Mouse (Mus musculus): ENCODE data around the gene B230118H07Rik. TPM values are rescaled to one million over a fixed set of nuclear protein-coding genes. Genes with fewer than 3 reads are reported as not detected.

Gene B230118H07Rik
- polyA plus RNA-seq (2016; fragmentation: Nextera tagmentation; extraction: Ambion mirVana) = 47.3 and 56.2 TPM in 2 replicates

DNA sequence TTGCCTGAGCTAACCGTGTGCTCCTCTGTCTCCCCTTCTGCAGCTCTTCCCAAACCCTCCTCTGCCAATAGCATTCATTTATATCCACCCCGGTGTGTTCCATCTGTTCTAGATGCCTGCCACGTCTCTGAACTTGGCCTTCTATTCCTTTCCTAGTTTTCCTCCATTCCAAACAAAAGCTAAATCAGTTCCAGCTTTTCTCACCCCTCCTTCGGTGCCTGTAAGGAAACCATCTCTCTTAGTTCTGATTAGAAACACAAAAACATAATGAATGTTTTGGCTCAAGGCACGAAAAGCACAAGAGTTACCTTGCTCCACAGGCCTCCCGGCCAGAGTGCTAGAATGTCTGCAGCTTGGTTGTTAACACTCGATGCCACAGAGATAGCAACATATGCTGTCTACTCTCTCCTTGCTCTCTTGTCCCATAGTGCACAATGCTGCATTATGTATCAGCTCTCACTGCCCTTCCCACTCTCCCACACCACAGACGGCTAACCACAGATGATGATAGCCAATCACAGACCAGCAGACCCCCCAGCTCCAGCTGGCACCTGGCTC lies at the start of gene B230118H07Rik, which contains the start of gene Rag1:
TSS of gene B230118H07Rik (minus strand) at position 419 of the 558 bp plus-strand sequence.
TSS of gene Rag1 (minus strand) at position 388 of the 558 bp plus-strand sequence.
- peaks cover 10% of the 10 kb centered on the region; the same call in 1 of the 2 replicates for H3K27me3 ChIP-seq
- WGBS = 56% methylated on average over 8 of the region's 8 CpGs
- no peak within 1 kb of the TSS for H3K27ac ChIP-seq (replicated peaks)
- no peak for ATAC-seq (ENCODE audit: low FRiP score, low read depth)
- H3K4me1 ChIP-seq = peaks cover 11% of the 10 kb centered on the region
- no peaks in the 10 kb centered on the region for H3K36me3 ChIP-seq
- no peak within 1 kb of the TSS for H3K4me3 ChIP-seq
- no peaks in the 10 kb centered on the region for H3K9me3 ChIP-seq
- no peak within 1 kb of the TSS for H3K9ac ChIP-seq (replicated peaks)
- H3K4me2 ChIP-seq (replicated peaks) = no peak within 1 kb of the TSS

DNA sequence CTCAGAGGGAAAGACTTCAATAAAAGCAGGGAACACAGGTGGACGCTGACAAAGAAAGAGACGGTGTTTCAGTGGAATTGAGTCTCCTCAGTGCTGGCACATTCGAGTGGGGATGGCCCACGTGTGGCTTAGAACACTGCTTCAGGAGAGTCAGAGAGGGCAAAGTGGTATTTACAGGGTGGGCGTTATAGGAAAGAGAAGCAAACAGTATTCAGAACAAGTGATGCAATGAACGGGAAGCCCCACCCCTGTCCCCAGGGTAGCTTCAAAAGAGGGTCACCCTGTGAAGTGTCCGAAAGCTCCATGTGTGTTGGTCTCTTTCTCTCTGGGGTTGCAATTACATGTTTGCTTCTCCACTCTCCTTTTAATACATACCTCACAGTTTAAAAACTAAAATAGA lies 46.3 kb upstream of the B230118H07Rik start:
- H3K27me3 ChIP-seq = no peaks in the 10 kb centered on the region
- ATAC-seq (ENCODE audit: low FRiP score, low read depth) = no peak
- WGBS = 84% methylated on average over 7 of the region's 7 CpGs
- H3K36me3 ChIP-seq = peaks cover 67% of the 10 kb centered on the region
- H3K9ac ChIP-seq (replicated peaks) = no peak overlapping the region
- H3K4me2 ChIP-seq (replicated peaks) = no peak overlapping the region
- H3K4me3 ChIP-seq = no peak overlapping the region
- no peak overlapping the region for H3K27ac ChIP-seq (replicated peaks)
- H3K4me1 ChIP-seq = no peaks in the 10 kb centered on the region
- no peaks in the 10 kb centered on the region for H3K9me3 ChIP-seq

DNA sequence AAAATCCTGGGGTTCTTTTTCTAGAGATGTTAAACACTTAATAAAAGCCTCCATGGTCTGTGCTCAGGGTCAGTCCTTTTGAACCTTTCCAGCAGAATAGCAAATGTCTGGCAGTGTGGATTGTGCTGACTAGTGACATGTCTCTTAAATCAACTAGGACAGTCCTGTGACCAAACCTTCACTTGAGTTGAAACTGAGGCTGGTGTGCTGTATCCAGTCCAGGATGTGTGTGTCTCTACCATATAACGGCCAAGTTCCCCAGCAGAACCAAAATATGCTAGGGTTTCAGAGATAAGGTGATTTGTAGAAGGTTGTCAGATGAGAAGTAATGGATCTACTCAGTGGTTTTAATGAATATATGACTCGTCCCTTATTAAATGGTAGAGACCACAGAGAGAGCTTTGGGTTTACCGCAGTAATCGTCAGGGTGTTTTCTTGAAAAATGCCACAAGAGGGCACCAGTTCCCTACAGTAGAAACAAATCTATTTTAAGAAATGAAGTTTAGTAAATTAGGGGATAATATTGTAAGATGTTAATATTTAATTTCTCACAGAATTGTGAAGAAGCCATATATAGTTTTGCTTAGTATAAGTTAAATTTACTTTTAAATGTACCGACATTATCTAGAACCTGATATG lies 44.4 kb upstream of the B230118H07Rik start:
- 62% methylated on average over 5 of the region's 5 CpGs for WGBS
- H3K9ac ChIP-seq (replicated peaks) = no peak overlapping the region
- H3K4me2 ChIP-seq (replicated peaks) = no peak overlapping the region
- H3K27ac ChIP-seq (replicated peaks) = no peak overlapping the region
- no peaks in the 10 kb centered on the region for H3K27me3 ChIP-seq
- H3K4me1 ChIP-seq = no peaks in the 10 kb centered on the region
- no peak overlapping the region for H3K4me3 ChIP-seq
- peaks cover 71% of the 10 kb centered on the region for H3K36me3 ChIP-seq
- no peaks in the 10 kb centered on the region for H3K9me3 ChIP-seq
- ATAC-seq (ENCODE audit: low FRiP score, low read depth) = no peak

DNA sequence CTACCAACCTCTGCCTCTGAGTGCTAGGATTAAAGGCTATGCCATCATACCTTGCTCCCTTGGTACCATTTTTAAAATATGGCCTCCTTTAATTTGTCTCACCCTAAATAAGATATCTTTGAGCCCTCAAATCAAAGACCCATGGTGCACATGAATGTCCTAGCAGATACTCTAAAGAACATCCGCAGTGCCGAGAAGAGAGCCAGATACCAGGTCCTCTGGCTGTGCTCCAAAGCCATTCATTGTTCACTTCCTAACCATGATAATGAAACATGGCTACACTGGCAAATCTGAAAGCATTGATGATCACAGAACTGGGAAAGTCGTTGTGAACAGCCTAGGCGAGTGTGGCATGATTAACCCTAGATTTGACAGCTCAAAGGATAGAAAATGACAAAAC lies 43.7 kb upstream of the B230118H07Rik start:
- Histone ChIP-seq H3K9ac (replicated peaks) (no peak overlapping the region), H3K27me3 (no peaks in the 10 kb centered on the region), H3K4me3 (no peak overlapping the region), H3K4me2 (replicated peaks) (no peak overlapping the region), H3K9me3 (no peaks in the 10 kb centered on the region), H3K36me3 (peaks cover 68% of the 10 kb centered on the region), H3K4me1 (no peaks in the 10 kb centered on the region), H3K27ac (replicated peaks) (no peak overlapping the region)
- 76% methylated on average over 4 of the region's 4 CpGs for WGBS
- ATAC-seq (ENCODE audit: low FRiP score, low read depth) = no peak

DNA sequence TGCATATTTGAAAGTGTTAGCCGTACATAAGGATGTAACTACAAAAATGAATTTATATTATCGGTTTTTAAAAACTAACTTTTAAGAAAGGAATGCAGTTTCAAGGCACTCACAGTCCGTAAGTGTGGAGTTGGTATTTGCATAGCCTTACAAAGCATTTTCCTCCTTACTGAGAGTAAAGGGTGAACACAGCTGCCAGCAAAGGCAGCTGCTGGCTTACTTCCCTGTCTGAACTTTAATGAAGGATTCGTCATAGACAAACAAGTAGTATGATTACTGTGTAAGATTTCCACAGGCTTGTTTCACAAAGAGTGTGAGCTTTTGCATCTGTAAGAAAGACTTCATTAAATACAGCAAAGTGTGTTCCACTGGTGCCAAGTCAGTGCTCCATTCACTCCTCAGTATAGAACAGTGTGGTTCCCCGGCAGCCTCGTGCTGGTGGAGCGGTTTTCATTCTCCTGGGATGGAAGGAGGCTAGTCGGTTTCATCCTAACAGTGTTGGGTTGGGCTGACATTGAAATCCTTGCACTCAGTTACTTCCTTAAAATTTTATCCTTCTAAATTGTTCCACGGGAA lies 41.0 kb upstream of the B230118H07Rik start:
- no peak overlapping the region for H3K27ac ChIP-seq (replicated peaks)
- no peak overlapping the region for H3K4me3 ChIP-seq
- peaks cover 73% of the 10 kb centered on the region for H3K36me3 ChIP-seq
- WGBS = 93% methylated on average over 9 of the region's 9 CpGs
- no peaks in the 10 kb centered on the region for H3K4me1 ChIP-seq
- no peaks in the 10 kb centered on the region for H3K27me3 ChIP-seq
- H3K9ac ChIP-seq (replicated peaks) = no peak overlapping the region
- H3K9me3 ChIP-seq = no peaks in the 10 kb centered on the region
- H3K4me2 ChIP-seq (replicated peaks) = no peak overlapping the region
- no peak for ATAC-seq (ENCODE audit: low FRiP score, low read depth)

DNA sequence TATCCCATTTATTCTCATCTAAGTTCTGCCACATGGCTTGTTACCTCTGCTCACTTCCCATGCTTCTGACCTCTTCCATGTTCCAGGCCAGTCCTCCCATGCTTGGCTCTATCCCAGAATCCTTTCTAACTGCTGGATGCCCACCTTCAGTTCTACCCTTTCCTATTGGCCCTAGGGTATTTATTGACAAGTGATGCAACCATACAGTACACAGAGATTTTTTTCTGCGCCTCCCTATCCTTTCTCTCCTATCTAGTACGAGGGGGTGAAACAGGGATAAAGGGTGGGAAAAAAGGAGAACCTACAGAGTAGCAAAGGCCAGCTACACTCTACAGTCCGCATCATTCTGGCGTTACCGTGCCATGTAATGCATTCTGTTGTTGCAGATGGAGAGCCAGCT lies 38.7 kb upstream of the B230118H07Rik start:
- no peak; the same call in 1 of the 2 replicates for ATAC-seq (ENCODE audit: low FRiP score, low read depth)
- no peaks in the 10 kb centered on the region for H3K27me3 ChIP-seq
- no peak overlapping the region for H3K4me3 ChIP-seq
- H3K4me1 ChIP-seq = no peaks in the 10 kb centered on the region
- H3K9ac ChIP-seq (replicated peaks) = no peak overlapping the region
- no peaks in the 10 kb centered on the region for H3K9me3 ChIP-seq
- WGBS = 95% methylated on average over 5 of the region's 5 CpGs
- H3K27ac ChIP-seq (replicated peaks) = no peak overlapping the region
- H3K4me2 ChIP-seq (replicated peaks) = no peak overlapping the region
- H3K36me3 ChIP-seq = peaks cover 79% of the 10 kb centered on the region

DNA sequence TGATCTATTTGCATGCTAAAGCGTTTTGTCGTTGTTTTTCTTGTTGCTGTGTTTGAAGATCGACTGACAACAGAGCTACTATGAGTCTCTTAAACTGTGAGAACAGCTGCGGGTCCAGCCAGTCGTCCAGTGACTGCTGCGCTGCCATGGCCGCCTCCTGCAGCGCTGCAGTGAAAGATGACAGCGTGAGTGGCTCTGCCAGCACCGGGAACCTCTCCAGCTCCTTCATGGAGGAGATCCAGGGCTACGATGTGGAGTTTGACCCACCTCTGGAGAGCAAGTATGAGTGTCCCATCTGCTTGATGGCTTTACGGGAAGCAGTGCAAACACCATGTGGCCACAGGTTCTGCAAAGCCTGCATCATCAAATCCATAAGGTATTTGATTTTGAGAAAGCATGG lies 35.1 kb upstream of the B230118H07Rik start:
- H3K27ac ChIP-seq (replicated peaks) = no peak overlapping the region
- peaks cover 8% of the 10 kb centered on the region for H3K4me1 ChIP-seq
- H3K4me2 ChIP-seq (replicated peaks) = no peak overlapping the region
- H3K9me3 ChIP-seq = no peaks in the 10 kb centered on the region
- no peak for ATAC-seq (ENCODE audit: low FRiP score, low read depth)
- no peak overlapping the region for H3K4me3 ChIP-seq
- no peaks in the 10 kb centered on the region for H3K27me3 ChIP-seq
- H3K36me3 ChIP-seq = peaks cover 54% of the 10 kb centered on the region
- H3K9ac ChIP-seq (replicated peaks) = no peak overlapping the region
- 92% methylated on average over 12 of the region's 12 CpGs for WGBS

DNA sequence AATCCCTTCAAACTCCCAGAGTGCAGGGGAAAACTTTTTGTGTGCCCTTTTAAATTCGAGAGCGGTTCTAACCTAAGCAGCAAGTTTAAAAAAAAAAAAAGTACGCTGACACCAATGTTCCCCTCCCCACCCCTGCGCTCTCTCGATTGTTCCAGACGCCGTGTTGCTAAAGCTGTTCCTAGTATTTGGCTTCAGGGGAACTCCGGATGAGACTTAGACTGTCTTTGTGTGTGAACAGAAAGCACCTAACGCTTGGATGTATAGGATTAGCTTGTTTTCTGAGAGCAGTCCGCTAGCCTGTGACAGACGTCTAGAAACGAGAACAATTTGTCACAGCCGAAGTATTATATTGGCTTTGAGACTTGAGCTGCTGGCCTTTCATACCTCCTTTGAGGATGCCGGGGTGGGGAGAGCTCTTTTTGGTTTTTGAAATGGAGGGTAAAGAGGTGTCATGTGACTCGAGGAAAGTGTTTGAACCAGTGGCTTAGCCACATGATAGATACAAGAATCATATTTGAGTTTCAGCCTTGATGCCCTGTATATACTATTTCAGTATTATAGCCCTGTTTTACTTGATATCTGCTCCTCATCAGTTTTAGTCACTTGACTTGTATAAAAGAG lies 29.9 kb upstream of the B230118H07Rik start:
- peak overlapping the region; percentile 97 for H3K4me3 ChIP-seq
- ATAC-seq (ENCODE audit: low FRiP score, low read depth) = peak; percentile 59
- peak overlapping the region; percentile 72 for H3K4me2 ChIP-seq (replicated peaks)
- peak overlapping the region; percentile 91 for H3K9ac ChIP-seq (replicated peaks)
- H3K36me3 ChIP-seq = peaks cover 10% of the 10 kb centered on the region; the same call in 1 of the 2 replicates
- H3K9me3 ChIP-seq = no peaks in the 10 kb centered on the region
- H3K4me1 ChIP-seq = peaks cover 11% of the 10 kb centered on the region
- peaks cover 5% of the 10 kb centered on the region; the same call in 1 of the 2 replicates for H3K27me3 ChIP-seq
- H3K27ac ChIP-seq (replicated peaks) = peak overlapping the region; percentile 77
- WGBS = under 1% methylated on average over 15 of the region's 15 CpGs

DNA sequence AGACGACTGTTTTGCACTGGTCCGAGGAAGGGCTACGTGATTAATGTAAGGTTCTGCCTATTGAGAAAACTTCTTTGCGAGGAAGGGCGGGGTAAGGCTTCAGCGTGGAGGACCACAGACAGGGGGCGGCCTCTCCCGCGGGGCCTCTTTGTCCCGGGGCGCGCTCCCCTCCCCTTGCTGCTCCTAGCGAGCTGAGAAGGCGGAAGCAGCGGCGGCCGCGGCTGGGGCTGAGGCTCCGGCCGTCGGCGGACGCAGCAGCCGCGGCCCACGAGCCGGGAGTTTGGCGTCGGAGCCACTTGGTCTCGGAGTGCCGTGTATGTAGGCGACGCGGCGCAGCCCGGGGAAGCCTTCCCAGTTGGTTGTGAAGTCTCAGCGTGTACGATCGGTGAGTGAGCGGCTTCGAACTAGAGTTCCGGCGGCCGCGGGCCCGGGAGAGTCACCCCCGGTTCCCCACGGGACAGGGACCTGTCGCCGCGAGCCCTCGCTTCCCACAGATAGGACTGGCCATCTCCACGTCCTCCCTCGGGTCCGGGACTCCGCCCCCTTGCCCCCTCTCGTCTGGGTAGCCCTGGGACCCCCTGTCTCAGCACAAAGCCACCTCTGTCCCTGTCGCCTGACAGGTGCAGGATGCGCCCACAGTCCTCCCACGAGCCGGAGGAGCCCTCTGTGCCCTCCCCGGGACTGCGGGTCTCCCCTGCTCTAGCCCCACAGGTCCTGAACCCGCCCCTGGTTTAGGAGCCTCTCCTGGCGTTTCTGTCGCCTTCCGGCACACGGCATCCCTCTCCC lies 29.1 kb upstream of the B230118H07Rik start, which contains the start of gene Traf6:
TSS of gene Traf6 (plus strand) at position 194 of the 786 bp plus-strand sequence.
- H3K27me3 ChIP-seq = peaks cover 5% of the 10 kb centered on the region; the same call in 1 of the 2 replicates
- WGBS = under 1% methylated on average over 68 of the region's 68 CpGs
- H3K27ac ChIP-seq (replicated peaks) = peak within 1 kb of the TSS; percentile 77
- H3K4me3 ChIP-seq = peak within 1 kb of the TSS; percentile 97
- H3K4me1 ChIP-seq = peaks cover 11% of the 10 kb centered on the region
- H3K4me2 ChIP-seq (replicated peaks) = peak within 1 kb of the TSS; percentile 72
- 0 out of 2 replicates have a peak, but pooled peaks cover 5% of the 10 kb centered on the region for H3K36me3 ChIP-seq
- H3K9ac ChIP-seq (replicated peaks) = peak within 1 kb of the TSS; percentile 91
- H3K9me3 ChIP-seq = no peaks in the 10 kb centered on the region
- ATAC-seq (ENCODE audit: low FRiP score, low read depth) = peak; percentile 92

DNA sequence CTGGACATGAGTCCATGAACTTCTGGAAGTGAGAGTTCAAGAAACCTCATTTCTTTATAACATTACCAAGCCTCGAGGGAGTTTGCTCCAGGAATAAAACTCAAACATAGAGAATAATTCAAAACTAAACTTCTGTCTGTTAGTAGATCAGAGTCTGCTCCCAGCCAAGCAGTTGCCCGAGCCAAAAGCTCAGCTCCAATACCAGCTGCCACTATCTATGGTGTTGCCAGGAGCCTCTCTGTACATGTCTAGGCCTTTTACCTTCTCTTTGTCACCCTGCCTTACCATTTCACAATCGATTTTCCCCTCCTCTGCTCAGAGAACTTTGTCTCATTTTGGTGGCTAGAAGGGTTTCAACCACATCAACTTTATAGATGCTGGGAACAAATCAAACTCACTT lies 24.2 kb upstream of the B230118H07Rik start:
- ATAC-seq (ENCODE audit: low FRiP score, low read depth) = no peak
- H3K9me3 ChIP-seq = no peaks in the 10 kb centered on the region
- H3K4me1 ChIP-seq = no peaks in the 10 kb centered on the region
- no peak overlapping the region for H3K27ac ChIP-seq (replicated peaks)
- peaks cover 5% of the 10 kb centered on the region; the same call in 1 of the 2 replicates for H3K27me3 ChIP-seq
- no peak overlapping the region for H3K4me2 ChIP-seq (replicated peaks)
- no peaks in the 10 kb centered on the region for H3K36me3 ChIP-seq
- H3K9ac ChIP-seq (replicated peaks) = no peak overlapping the region
- WGBS = 78% methylated on average over 3 of the region's 3 CpGs
- no peak overlapping the region for H3K4me3 ChIP-seq

DNA sequence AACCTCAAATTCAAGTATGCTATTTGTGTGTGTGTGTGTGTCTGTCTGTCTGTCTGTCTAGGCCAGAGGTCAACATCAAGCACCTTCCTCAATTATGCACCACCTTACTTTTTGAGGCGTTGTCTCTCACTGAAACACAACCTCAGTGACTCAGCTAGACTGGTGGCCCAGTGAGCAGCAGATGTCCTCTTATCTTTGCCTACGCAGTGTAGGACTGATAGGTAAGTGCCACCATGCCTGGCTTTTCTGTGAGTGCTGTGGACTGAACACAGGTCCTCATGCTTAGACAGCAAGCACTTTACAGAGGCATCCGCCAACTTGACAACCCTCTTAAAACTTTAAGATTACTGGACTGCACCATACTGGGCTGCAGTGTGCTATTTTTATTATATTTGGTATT lies 19.4 kb upstream of the B230118H07Rik start:
- Histone ChIP-seq H3K4me3 (no peak overlapping the region), H3K9me3 (no peaks in the 10 kb centered on the region), H3K9ac (replicated peaks) (no peak overlapping the region), H3K27me3 (no peaks in the 10 kb centered on the region), H3K4me1 (peaks cover 5% of the 10 kb centered on the region), H3K4me2 (replicated peaks) (no peak overlapping the region), H3K27ac (replicated peaks) (no peak overlapping the region), H3K36me3 (no peaks in the 10 kb centered on the region)
- 95% methylated on average over 3 of the region's 3 CpGs for WGBS
- no peak for ATAC-seq (ENCODE audit: low FRiP score, low read depth)

Measured in midbrain, embryonic 12.5 days (tissue).